Mouse (Mus musculus): ENCODE results near the gene Angptl3. TPM values are rescaled to one million over a fixed set of nuclear protein-coding genes. Genes with fewer than 3 reads are reported as not detected.

Gene Angptl3
- not detected for polyA plus RNA-seq (2017; shearing (Covaris generic))

DNA sequence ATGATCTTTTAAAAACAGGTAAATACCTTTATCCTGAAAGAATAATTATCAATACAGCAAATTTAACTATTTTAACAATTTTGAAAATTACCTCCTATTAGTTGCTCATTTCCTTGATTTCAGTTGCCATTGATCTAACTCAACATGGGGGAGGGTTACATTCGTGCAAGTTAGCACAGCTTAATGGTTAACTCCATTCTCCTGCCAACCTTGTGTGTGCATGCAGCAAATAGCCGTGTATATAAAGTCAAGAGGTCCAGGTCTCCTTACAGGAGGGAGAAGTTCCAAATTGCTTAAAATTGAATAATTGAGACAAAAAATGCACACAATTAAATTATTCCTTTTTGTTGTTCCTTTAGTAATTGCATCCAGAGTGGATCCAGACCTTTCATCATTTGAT is at the start of gene Angptl3:
TSS of gene Angptl3 (plus strand) at position 269 of the 400 bp plus-strand sequence.

Other genes starting within 250 kb of the Angptl3 start
- gene Kank4, start 213.4 kb upstream of the Angptl3 start, polyA plus RNA-seq (2017; shearing (Covaris generic)): not detected
- not detected for gene I0C0044D17Rik, start 207.1 kb upstream of the Angptl3 start, polyA plus RNA-seq (2017; shearing (Covaris generic))
- gene Usp1, start 107.1 kb upstream of the Angptl3 start, polyA plus RNA-seq (2017; shearing (Covaris generic)): 63.1 TPM
- gene Dock7, start 90.0 kb downstream of the Angptl3 start, polyA plus RNA-seq (2017; shearing (Covaris generic)): 0.37 TPM
- gene Atg4c, start 163.0 kb downstream of the Angptl3 start, polyA plus RNA-seq (2017; shearing (Covaris generic)): 1.7 TPM

Data from CD4-positive, CD25-positive, alpha-beta regulatory T cell (primary cell).